Mouse (Mus musculus) T-cell, adult 2 months (primary cell): ENCODE measurements around the gene Zfp277.

Experiments
- DNase-seq: peaks from one replicate; pipeline ENCODE4 v3.0.0; 2022; ENCODE audit warnings: low spot score

The Zfp277 gene

DNA sequence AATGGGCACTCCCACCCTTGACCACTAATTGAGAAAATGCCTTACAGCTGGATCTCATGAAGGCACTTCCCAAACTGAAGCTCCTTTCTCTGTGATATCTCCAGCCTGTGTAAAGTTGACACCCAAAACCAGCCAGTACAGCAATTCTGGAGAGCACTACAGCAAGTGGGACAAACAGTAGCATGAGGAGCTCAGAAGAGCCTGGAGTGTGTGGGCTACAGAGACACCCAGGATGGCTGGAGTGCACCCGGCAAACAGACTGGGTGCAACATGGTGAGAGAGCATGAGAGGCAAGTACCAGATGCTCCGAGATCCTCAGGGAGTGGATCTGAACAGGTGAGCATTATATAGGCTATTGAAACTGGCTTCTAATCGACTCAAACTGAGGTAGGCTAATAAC is 93.8 kb downstream of the Zfp277 start:
- no peak for DNase-seq

DNA sequence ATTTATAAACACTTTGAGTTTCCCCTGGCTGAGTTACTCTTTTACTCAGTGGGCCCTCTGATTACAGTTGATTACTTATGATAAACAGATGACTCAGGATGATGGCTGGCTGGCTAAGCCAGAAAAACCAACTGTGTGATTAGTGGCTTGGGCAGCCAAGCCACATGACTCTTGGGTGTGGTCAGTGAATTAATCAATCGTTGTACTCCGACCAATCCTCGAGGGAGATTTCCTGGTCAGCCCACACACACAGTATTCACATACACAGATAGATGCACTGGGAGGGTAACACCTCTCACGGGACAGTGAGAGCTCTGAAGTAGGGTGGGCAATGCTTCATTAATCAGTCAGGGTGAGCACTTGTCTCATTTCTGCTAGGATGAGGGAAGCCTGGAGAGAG is 97.5 kb downstream of the Zfp277 start:
- no peak for DNase-seq

- DNase-seq = no peak
These were observed 98.5 kb downstream of the Zfp277 start for GRCm38 (mm10) chr12:40347060-40347698.

- no peak for DNase-seq
These were observed 104.3 kb downstream of the Zfp277 start for GRCm38 (mm10) chr12:40341443-40341842.

DNA sequence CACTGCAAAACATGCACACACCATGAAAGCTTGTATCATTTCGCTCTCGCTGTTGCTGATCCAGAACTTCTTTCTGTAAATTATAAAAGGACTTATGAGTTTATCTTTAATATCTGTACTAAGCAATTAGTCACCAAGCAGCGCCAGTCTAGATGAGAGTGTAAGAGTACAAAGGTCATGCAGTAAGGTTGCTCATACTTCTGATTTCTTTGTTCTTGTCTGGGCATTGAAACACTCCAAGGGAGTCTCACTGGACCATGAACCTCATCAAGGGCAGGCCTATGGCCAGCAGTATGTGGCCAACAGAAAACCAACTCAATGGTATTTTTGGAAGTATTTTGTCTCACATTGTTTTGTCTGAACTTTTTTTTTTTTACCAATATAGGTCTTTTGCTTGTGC is 110.4 kb downstream of the Zfp277 start:
- no peak for DNase-seq

DNA sequence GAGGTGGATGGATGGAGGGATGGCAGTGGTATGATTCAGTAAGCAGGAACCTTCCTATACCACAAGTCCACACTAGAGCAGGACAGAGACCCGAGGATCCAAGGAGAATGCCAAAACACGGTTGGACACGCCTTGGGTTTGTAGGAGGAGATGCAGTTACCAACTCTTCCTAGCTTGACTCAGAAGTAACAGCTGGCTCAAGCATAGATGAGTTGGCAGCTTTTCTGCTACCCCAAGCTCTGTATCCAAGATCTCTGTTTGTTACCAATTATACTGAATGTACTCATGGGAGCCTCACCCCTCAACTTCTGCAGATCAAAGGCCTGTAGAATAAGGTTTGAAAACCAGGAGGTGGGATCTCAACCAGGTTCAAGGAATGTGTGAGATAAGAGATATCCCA is 114.2 kb downstream of the Zfp277 start:
- no peak for DNase-seq

DNA sequence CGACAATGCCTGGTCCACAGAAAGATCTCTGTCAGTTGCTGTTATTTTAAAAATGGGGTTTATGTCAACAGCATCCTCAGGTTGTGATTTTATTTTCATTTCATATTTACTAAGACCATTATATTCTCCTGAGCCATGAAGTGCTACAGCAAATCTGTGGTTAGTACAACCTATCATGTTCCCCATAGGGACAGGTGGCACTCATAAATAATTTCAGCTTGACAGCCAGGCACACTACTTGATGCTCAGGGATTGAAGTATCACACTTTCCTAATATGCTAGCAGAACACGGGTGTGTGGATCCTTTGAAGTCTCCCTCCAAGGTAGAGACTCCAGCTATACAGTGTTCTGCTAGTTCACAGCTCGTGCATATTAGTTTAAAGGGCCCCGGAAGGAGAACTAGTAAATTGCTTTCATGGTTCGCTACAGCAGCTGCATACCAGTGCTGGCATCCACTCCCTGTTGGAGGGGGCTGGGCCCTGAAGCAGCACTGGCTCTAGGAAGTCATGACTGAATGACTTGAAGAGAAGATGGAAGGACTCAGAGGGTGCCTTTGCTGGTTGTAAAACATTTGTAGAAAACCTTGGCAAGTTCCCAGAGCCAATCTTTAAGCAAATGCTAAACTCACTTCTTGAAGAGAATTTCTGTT is 118.6 kb downstream of the Zfp277 start:
- no peak for DNase-seq

- no peak for DNase-seq
These were observed 120.1 kb downstream of the Zfp277 start for GRCm38 (mm10) chr12:40325582-40325981.

DNA sequence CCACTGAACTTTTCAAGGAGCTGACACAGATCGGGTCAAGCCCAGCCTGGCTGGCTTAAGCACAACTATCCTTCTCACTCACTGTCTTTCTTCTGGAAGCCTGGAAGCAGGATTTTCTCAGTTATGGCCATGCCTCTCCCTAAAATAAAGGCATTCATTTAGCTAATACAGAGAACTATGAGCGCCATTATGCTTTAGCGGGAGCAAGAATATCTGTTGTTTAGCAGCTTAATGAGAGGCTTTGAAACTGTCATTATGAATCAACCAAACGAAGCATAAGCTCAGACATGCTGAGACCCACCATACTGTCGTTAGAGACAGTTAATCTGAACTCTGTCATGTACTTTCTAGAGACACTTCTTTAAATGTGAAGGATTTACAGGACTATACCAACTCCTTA is 120.9 kb downstream of the Zfp277 start:
- DNase-seq = no peak

- no peak for DNase-seq
These were observed 130.6 kb downstream of the Zfp277 start for GRCm38 (mm10) chr12:40315146-40315545.

DNA sequence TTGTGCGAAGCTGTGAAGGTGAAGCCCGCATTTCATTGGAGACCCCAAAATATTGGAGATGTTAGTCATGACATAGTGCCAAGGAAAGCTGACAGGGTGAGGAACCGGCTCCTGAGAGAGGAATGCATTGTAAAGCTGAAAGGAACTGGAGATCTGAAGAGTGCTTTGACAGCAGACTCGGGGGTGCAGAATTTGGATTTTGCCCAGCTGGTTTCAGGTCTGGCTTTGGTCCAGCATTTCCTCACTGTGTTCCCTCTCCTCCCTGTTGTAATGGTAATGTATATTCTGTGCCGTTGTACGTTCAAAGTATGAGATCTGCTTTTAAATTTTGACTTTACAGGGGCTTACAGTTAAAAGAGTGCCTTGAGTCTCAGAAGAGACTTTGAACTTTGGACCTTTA is 141.7 kb downstream of the Zfp277 start:
- DNase-seq = no peak

DNA sequence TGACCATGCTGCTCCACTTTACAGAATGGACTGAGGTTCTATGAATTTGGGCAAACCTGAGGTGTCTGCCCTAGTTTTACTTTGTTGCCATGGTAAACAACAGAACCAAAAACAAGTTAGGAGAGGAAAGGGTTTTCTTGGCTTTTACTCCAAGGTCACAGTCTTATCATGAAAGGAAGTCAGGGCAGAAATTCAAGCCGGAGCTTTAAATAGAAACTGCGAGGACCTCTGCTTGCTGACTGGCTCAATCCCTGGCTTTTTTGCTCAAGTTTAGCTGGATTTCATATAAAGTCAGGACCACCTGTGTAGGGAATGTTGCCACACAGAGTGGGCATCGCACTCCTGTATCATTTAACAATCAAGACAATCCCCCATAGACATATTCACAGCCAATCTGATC is 147.1 kb downstream of the Zfp277 start:
- no peak for DNase-seq

GRCm38 (mm10) chr12:40286539-40286938 is 159.2 kb downstream of the Zfp277 start:
- no peak for DNase-seq

DNA sequence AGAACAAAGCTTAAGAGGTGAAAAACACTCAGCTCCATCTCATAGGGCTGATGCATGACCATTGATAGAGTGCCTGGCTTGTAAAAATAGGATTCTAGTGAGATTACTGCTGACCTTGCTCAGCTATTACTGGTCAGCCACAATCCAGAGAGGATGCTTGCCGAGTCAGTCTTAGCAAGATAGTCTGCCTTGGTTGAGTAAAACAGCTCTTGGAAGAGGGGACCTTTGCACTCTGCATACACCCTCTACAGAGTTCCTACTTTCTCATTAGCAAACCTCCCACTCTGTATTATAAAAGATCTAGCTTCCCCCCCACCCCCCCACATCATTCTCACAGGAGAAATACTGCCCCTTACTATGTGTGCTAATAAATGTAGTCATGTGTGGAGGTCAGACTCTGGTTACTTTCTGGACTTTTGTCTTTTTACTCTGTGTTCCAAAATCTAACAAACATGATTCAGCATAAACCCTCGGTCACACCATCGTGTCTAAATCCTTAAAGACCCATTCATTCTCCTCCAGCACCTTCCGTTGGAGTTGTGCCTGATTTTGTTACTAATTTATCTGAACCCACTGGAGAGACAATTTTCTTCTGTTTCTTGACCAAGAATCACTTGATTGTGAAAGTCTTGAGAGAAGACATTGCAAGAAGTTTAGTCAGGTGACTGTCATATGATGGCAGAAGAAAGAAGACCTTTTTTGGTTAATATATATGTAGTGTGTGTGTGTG is 164.9 kb downstream of the Zfp277 start:
- DNase-seq = no peak

- no peak for DNase-seq
These were observed 168.1 kb downstream of the Zfp277 start for GRCm38 (mm10) chr12:40277581-40277980.

GRCm38 (mm10) chr12:40274931-40275330 is 170.8 kb downstream of the Zfp277 start:
- no peak for DNase-seq

DNA sequence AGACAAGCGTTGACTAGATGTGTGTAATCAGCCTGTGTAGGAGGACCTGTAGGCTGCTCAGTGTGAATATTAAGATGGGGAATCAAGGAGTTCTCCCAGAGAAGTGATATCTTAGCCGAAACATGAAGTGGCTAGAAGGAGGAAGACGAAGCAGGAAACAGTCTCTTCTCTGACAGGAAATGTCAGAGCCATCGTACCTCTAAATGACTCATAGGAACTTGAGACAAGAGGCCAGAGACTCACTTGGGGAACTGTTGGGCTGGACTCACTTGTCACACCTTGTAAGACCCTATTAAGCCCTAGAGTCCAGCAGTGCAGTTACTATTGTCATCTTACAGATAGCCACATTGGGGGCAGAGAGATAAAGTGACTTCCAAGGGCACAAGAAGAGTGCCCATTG is 172.4 kb downstream of the Zfp277 start:
- DNase-seq = no peak

GRCm38 (mm10) chr12:40272710-40273109 is 173.0 kb downstream of the Zfp277 start:
- no peak for DNase-seq

DNA sequence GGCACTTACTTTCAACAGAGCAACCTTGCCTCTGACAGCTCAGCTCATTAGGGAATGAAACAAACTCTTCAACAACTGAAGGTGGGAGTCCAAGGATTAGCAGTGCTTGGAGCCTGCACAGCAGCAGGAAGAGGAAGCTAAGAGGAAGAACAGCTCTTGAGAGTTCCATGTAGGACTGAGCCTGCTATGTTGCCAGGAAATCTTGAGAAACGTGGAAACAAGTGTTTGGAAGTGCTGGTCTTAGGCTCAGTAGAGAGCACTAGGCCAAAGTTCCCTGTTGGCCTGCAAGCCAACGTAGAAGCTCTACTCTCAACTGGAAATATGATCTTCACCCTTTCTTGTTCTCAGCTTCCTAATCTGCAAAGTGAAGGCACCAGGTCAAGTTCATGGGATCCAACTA is 177.4 kb downstream of the Zfp277 start:
- DNase-seq = no peak
